Mouse (Mus musculus) stomach, postnatal 0 days (tissue): ENCODE results near the gene Fibcd1.

Experiments
- CTCF ChIP-seq: IDR thresholded peaks from 2 replicates; pipeline ENCODE4 v1.5.1; 2016; ENCODE audit warnings: antibody characterized with exemption, low read depth, mild to moderate bottlenecking, moderate library complexity
- EP300 ChIP-seq: optimal IDR thresholded peaks from 2 replicates; pipeline ENCODE3; 2016; ENCODE audit warnings: antibody characterized with exemption

DNA sequence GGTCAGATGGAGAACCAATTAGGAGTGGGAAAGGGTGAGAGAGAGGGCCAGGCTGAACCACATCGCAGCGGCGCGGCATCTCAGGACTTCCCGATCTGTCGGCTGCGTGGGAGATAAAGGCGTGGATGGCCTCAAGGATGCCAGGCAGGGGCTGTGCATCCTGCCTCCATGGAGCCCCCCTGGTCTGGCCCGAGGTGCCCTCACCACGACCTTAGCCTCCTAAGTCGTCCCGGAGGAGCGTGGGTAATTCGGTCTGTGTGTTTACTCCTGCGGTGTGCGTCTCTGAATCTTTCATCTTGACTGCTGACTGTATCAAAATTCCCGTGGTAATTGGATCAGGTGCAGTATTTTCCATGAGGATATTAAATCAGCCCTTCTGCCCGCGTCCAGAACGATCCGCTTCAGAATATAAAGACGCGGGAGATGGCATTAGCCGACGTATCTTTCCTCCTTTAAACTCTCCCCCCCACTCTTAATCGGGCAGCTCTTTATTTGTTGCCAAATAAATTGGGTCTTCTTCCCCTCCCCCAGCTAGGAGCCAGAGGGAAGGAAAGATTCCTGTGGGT lies 28.6 kb upstream of the Fibcd1 start:
- TF ChIP-seq CTCF (no peak), EP300 (no peak)
